Mouse (Mus musculus): ENCODE measurements around the gene Bri3. TPM values are rescaled to one million over a fixed set of nuclear protein-coding genes. Genes with fewer than 3 reads are reported as not detected.

Bri3 gene
- polyA plus RNA-seq, 1 experiment: 57.2 TPM

GRCm38 (mm10) chr5:144207478-144207877 is 36.8 kb upstream of the Bri3 start:
- TF ChIP-seq CTCF (IDR thresholded peaks at IDR 0.05; ENCODE audit: control insufficient read depth, insufficient read depth, low read length): peak; percentile 60
- no peak for TF ChIP-seq POLR2A (IDR thresholded peaks at IDR 0.05; ENCODE audit: borderline replicate concordance, control insufficient read depth, low read depth, low read length)
- 61% methylated on average over 11 of the region's 11 CpGs for WGBS
- H3K27ac ChIP-seq (ENCODE audit: control insufficient read depth, insufficient read depth, low read depth, low read length, poor library complexity): no peak overlapping the region
- no peak overlapping the region for H3K4me3 ChIP-seq (replicated peaks; ENCODE audit: control insufficient read depth, low read depth, low read length)
- no peaks in the 10 kb centered on the region for H3K4me1 ChIP-seq (ENCODE audit: control insufficient read depth, insufficient read depth, low read length)

DNA sequence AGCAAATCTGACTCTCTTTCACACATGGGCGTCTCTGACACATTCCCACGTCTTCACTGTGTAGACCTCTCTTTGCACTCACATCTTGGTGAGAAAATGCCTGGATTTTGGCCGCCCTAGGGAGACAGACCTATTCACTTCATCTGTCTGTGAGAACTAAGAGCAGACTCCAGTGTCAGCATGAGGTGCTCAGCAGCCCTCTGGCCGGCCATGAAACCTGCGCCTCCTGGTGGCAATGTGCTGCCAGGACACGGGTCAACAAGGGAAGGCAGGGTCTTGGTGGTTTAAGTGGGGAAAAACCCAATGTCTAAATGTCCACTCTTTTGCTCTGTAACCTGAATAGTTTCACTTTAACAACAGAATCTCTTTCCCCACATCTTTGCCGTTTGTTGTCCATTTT is 29.8 kb upstream of the Bri3 start:
- Histone ChIP-seq H3K4me1 (ENCODE audit: control insufficient read depth, insufficient read depth, low read length) (no peaks in the 10 kb centered on the region; the same call in 1 of the 2 replicates), H3K4me3 (replicated peaks; ENCODE audit: control insufficient read depth, low read depth, low read length) (no peak overlapping the region), H3K27ac (ENCODE audit: control insufficient read depth, insufficient read depth, low read depth, low read length, poor library complexity) (no peak overlapping the region)
- TF ChIP-seq CTCF (IDR thresholded peaks at IDR 0.05; ENCODE audit: control insufficient read depth, insufficient read depth, low read length) (peak; percentile 91), POLR2A (IDR thresholded peaks at IDR 0.05; ENCODE audit: borderline replicate concordance, control insufficient read depth, low read depth, low read length) (no peak)
- 53% methylated on average over 7 of the region's 7 CpGs for WGBS

DNA sequence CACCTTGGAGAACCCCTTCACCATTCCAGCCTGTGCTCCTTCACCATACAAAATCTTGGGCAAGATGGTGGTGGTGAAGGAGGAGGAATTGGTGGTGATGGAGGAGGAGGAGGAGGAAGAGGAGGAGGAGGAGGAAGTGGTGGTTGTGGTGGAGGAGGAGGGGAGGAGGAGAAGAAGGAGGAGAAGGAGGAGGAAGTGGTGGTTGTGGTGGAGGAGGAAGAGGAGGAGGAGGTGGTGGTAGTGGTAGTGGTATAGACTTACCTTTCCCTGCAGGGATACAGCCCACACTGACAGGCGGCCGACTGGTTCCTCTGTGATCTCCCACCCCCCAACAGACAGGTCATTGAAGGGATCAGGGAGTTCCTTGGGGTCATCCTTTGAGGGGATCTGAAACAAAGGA is 28.2 kb upstream of the Bri3 start:
- 0% methylated on average over 2 of the region's 2 CpGs for WGBS
- H3K4me1 ChIP-seq (ENCODE audit: control insufficient read depth, insufficient read depth, low read length): no peaks in the 10 kb centered on the region; the same call in 1 of the 2 replicates
- H3K4me3 ChIP-seq (replicated peaks; ENCODE audit: control insufficient read depth, low read depth, low read length): no peak overlapping the region
- no peak overlapping the region for H3K27ac ChIP-seq (ENCODE audit: control insufficient read depth, insufficient read depth, low read depth, low read length, poor library complexity)
- TF ChIP-seq POLR2A (IDR thresholded peaks at IDR 0.05; ENCODE audit: borderline replicate concordance, control insufficient read depth, low read depth, low read length) (no peak), CTCF (IDR thresholded peaks at IDR 0.05; ENCODE audit: control insufficient read depth, insufficient read depth, low read length) (no peak)

DNA sequence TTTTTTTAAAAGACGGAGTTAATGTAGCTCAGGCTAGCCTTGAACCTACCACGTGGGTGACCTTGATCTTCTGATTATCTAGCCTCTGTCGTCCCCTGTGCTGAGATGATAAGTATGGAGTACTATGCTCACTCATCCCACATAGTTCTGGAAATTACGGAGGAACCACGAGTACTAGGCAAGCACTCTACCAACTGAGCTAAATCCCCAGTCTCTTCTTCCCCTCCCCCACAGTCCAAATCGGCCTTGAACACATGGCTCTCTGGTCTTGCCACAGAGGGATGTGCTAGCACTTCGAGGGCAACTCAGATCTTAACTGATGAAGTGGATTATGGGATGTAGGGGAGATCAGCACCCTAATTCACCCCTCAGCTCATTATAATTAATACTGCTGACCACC is 26.2 kb upstream of the Bri3 start:
- WGBS: 78% methylated on average over 7 of the region's 7 CpGs
- Histone ChIP-seq H3K4me1 (ENCODE audit: control insufficient read depth, insufficient read depth, low read length) (no peaks in the 10 kb centered on the region; the same call in none of the 2 replicates), H3K4me3 (replicated peaks; ENCODE audit: control insufficient read depth, low read depth, low read length) (no peak overlapping the region), H3K27ac (ENCODE audit: control insufficient read depth, insufficient read depth, low read depth, low read length, poor library complexity) (no peak overlapping the region)
- no peak for TF ChIP-seq CTCF (IDR thresholded peaks at IDR 0.05; ENCODE audit: control insufficient read depth, insufficient read depth, low read length)
- no peak for TF ChIP-seq POLR2A (IDR thresholded peaks at IDR 0.05; ENCODE audit: borderline replicate concordance, control insufficient read depth, low read depth, low read length)

DNA sequence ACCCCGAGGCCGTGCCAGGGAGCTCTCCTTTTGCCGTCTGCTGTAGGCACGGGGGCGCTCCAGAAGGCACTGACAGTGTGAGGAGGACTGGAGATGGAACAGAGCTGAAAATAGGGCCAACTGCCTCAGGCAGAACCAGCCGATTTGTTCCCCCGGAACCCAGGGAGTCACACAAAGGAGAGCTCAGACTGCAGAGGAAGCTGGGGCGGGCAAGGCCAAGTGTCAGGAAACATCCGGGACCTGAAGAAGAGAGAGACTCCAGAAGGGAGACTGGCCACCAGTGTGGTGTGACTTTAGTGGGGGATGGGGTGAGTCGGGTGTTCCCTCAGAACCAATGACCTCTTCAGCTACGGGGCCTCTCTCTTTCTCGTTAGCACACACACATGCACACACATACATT is 24.9 kb upstream of the Bri3 start:
- H3K4me1 ChIP-seq (ENCODE audit: control insufficient read depth, insufficient read depth, low read length): no peaks in the 10 kb centered on the region; the same call in none of the 2 replicates
- no peak overlapping the region for H3K4me3 ChIP-seq (replicated peaks; ENCODE audit: control insufficient read depth, low read depth, low read length)
- H3K27ac ChIP-seq (ENCODE audit: control insufficient read depth, insufficient read depth, low read depth, low read length, poor library complexity): no peak overlapping the region
- 69% methylated on average over 12 of the region's 12 CpGs for WGBS
- TF ChIP-seq CTCF (IDR thresholded peaks at IDR 0.05; ENCODE audit: control insufficient read depth, insufficient read depth, low read length) (no peak), POLR2A (IDR thresholded peaks at IDR 0.05; ENCODE audit: borderline replicate concordance, control insufficient read depth, low read depth, low read length) (no peak)

DNA sequence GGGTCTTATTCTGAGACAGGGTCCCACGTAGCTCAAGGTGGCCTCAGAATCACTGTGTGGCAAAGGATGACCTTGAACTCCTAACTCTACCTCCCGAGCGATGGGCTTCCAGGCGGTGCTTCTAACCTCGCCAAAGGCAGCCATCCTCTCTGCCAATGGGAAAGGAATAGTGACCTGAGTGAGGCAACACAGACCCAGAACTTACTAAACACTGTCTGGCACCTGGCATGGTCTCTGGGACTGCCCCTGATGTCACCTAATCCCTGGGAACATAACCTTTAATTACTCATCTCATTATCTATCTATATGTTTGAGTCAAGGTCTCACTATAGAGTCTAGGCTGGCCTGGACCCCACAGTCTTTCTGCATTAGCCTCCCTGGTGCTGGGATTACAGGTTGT is 24.3 kb upstream of the Bri3 start:
- Histone ChIP-seq H3K4me1 (ENCODE audit: control insufficient read depth, insufficient read depth, low read length) (no peaks in the 10 kb centered on the region; the same call in none of the 2 replicates), H3K27ac (ENCODE audit: control insufficient read depth, insufficient read depth, low read depth, low read length, poor library complexity) (no peak overlapping the region), H3K4me3 (replicated peaks; ENCODE audit: control insufficient read depth, low read depth, low read length) (no peak overlapping the region)
- 82% methylated on average over 5 of the region's 5 CpGs for WGBS
- TF ChIP-seq CTCF (IDR thresholded peaks at IDR 0.05; ENCODE audit: control insufficient read depth, insufficient read depth, low read length): no peak

GRCm38 (mm10) chr5:144221305-144221704 is 22.9 kb upstream of the Bri3 start:
- Histone ChIP-seq H3K4me1 (ENCODE audit: control insufficient read depth, insufficient read depth, low read length) (no peaks in the 10 kb centered on the region; the same call in none of the 2 replicates), H3K4me3 (replicated peaks; ENCODE audit: control insufficient read depth, low read depth, low read length) (no peak overlapping the region), H3K27ac (ENCODE audit: control insufficient read depth, insufficient read depth, low read depth, low read length, poor library complexity) (no peak overlapping the region)
- WGBS: 10% methylated on average over 4 of the region's 4 CpGs
- TF ChIP-seq POLR2A (IDR thresholded peaks at IDR 0.05; ENCODE audit: borderline replicate concordance, control insufficient read depth, low read depth, low read length) (no peak), CTCF (IDR thresholded peaks at IDR 0.05; ENCODE audit: control insufficient read depth, insufficient read depth, low read length) (no peak)

GRCm38 (mm10) chr5:144222811-144223502 is 21.3 kb upstream of the Bri3 start:
- TF ChIP-seq CTCF (IDR thresholded peaks at IDR 0.05; ENCODE audit: control insufficient read depth, insufficient read depth, low read length) (no peak), POLR2A (IDR thresholded peaks at IDR 0.05; ENCODE audit: borderline replicate concordance, control insufficient read depth, low read depth, low read length) (no peak)
- Histone ChIP-seq H3K4me1 (ENCODE audit: control insufficient read depth, insufficient read depth, low read length) (no peaks in the 10 kb centered on the region; the same call in none of the 2 replicates), H3K4me3 (replicated peaks; ENCODE audit: control insufficient read depth, low read depth, low read length) (peak overlapping the region; percentile 83), H3K27ac (ENCODE audit: control insufficient read depth, insufficient read depth, low read depth, low read length, poor library complexity) (peak overlapping the region; percentile 31)
- WGBS: under 1% methylated on average over 25 of the region's 25 CpGs

DNA sequence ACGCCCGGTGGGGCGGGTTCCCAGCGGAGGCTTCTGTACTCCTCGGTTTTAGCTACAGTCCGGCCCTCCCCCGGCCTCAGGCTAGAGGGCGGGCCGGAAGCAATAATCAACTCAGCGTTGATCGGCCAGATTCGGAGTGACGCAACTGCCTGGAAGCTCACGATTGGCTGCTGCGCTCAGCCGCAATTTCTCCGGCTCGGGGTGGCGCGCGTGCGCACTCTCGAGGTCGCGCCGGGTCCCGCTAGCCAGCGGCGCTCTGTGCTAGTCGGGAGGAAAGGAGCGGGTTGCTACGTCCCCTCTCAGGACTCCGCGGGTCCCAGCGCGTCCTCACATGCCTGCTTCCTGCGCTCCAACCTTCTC is 20.8 kb upstream of the Bri3 start, which contains the start of gene Tecpr1:
TSS of gene Tecpr1 (minus strand) at position 113 of the 360 bp plus-strand sequence.
- Histone ChIP-seq H3K4me1 (ENCODE audit: control insufficient read depth, insufficient read depth, low read length) (no peaks in the 10 kb centered on the region; the same call in none of the 2 replicates), H3K27ac (ENCODE audit: control insufficient read depth, insufficient read depth, low read depth, low read length, poor library complexity) (peak within 1 kb of the TSS; percentile 31), H3K4me3 (replicated peaks; ENCODE audit: control insufficient read depth, low read depth, low read length) (peak within 1 kb of the TSS; percentile 83)
- WGBS: under 1% methylated on average over 37 of the region's 37 CpGs
- TF ChIP-seq CTCF (IDR thresholded peaks at IDR 0.05; ENCODE audit: control insufficient read depth, insufficient read depth, low read length) (no peak), POLR2A (IDR thresholded peaks at IDR 0.05; ENCODE audit: borderline replicate concordance, control insufficient read depth, low read depth, low read length) (peak; percentile 76; the same call in 1 of the 2 replicates)
